Mouse (Mus musculus) erythroid progenitor cell, adult 5-6 weeks (primary cell): ENCODE measurements at regions not wholly inside any gene's neighbourhood (a gene's known extent, or its start where the extent isn't known, plus 50 kb on each side); places are given as distances from the start of the nearest gene placed in this dataset.

Source experiments
- ATAC-seq: replicated peaks from 2 replicates; pipeline ENCODE4 v1.8.0; 2016; ENCODE audit warnings: moderate number of reproducible peaks, mild to moderate bottlenecking, moderate TSS enrichment, inconsistent platforms; ENCODE audit not compliant: poor library complexity, low FRiP score, severe bottlenecking

- no peak for ATAC-seq
These were observed 86.4 kb upstream of the Galnt15 start for GRCm38 (mm10) chr14:31942266-31942960.

GRCm38 (mm10) chr14:31944682-31945081, 84.1 kb upstream of the Galnt15 start:
- no peak for ATAC-seq

DNA sequence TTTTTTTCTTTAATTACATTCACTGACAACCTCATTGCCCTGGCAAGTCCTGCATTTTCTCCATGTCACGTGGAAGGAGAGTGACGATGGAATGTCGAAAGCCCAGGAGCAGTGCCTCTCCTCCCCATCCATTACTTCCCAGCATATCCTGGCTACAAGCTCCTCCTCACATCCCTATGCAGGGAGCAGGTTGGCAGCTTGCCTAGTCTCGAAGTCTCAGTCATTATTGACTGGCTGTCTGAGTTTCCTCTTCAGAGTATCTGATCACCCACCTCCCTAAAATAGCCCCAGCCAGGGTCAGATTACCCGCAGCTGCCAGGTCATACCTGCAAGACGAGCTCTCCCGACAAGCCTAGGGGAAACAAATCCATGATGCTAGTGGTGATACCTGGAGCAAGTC, 83.7 kb upstream of the Galnt15 start:
- ATAC-seq = no peak

DNA sequence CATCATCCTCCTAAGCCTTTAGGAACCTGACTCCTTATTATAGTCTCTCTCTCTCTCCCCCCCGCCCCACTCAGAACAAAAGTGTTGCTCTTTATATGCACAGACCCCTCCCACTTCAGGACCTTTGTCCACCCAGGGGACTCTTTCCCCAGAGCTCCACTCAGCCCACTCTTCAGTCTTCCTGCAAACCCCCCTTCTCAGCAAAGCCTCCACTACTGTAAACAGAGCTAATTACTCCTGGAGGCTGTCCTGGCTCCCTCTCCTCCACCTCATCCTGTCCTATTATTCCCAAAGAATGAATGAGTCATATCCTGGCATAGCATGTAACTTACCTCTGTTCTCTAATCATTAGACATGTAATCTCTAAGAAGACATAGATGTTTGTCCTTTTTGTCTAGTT, 82.8 kb upstream of the Galnt15 start:
- no peak for ATAC-seq

DNA sequence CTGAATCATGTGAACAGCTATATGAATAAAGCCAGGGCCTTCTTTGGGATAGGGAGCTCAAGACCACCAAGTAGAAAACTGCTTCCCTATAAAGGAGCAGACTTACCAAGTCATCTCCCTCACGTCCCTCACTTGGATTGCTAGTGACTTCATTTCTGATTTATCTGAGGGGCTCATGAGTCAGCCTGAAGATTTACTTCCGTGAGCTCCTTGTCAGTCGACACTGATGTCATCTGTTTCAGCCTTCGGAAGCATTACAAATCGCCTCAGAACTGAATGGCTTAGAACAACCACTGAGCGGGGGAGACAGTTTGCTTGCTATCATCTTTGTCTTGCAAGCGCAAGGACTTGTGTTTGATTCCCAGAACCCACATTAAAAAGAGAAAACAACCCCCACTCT, 81.5 kb upstream of the Galnt15 start:
- no peak for ATAC-seq

- no peak for ATAC-seq
These were observed 76.9 kb upstream of the Galnt15 start for GRCm38 (mm10) chr14:31951894-31952293.

- no peak for ATAC-seq
These were observed 75.0 kb upstream of the Galnt15 start for GRCm38 (mm10) chr14:31953783-31954182.

DNA sequence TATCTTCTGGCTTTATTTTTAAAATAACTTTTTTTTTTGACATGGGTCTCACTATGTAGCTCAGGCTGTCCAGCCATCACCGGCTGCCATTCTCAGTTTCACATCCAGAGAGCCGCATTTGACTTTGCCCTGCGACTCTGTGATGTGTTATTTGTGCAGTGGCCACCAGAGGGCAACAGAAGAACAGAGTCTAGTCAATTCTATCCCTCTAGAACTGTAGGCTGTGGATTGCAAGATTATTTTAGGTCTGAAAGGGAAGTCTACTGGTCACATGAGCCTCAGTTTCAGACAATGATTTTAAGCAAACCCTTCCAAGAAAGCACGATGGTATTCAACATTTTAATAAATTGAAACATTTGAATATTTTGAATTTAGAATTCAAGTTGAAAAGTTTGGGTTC, 73.8 kb upstream of the Galnt15 start:
- peak; percentile 84 for ATAC-seq

- no peak for ATAC-seq
These were observed 71.6 kb upstream of the Galnt15 start for GRCm38 (mm10) chr14:31957211-31957638.

GRCm38 (mm10) chr14:31960201-31960854, 68.5 kb upstream of the Galnt15 start:
- ATAC-seq = no peak

DNA sequence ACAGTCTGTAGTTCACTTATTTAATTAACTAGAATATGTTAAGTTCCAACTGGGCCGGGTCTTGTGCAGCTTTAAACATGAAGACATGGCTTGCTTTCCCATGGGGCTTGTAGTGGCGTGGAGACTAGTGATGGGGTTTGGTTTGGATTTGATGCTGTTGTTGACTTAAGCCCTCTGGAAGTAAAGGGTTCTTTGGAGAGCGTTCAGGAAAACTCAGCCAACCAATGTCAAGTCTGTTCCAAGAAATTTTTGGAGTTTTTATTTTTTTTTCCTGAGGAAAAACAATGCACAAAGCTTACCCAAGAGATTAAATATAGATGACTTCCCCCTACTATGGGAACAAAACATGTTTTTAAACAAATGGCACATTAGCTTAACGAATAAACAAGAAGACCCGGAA, 67.3 kb upstream of the Galnt15 start:
- no peak for ATAC-seq

GRCm38 (mm10) chr14:31963131-31963911, 65.5 kb upstream of the Galnt15 start:
- no peak for ATAC-seq

GRCm38 (mm10) chr14:31964076-31964475, 64.7 kb upstream of the Galnt15 start:
- ATAC-seq = no peak

GRCm38 (mm10) chr14:31964831-31965230, 64.0 kb upstream of the Galnt15 start:
- ATAC-seq = no peak

DNA sequence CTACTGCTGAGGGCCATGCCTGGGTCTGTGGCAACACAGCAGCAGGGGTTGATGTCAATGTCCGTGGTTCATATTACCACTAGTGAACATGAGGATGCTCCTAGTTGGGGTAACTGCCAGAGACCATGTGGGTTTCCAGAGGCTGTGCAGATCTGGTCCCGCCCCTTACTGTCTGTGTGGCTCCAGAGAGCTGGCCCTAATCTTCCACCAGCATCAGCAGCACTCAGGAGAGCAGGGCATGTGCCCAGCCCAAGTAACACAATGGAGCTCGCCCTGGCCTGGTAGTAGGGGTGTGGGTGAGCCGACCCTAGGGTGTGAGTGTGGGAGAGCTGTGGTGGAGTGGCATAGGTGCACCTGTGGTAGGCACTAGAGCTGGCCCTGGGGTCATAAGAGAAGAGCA, 59.3 kb upstream of the Galnt15 start:
- ATAC-seq = peak; percentile 70

- ATAC-seq = peak; percentile 20
These were observed 58.5 kb upstream of the Galnt15 start for GRCm38 (mm10) chr14:31970245-31970830.

DNA sequence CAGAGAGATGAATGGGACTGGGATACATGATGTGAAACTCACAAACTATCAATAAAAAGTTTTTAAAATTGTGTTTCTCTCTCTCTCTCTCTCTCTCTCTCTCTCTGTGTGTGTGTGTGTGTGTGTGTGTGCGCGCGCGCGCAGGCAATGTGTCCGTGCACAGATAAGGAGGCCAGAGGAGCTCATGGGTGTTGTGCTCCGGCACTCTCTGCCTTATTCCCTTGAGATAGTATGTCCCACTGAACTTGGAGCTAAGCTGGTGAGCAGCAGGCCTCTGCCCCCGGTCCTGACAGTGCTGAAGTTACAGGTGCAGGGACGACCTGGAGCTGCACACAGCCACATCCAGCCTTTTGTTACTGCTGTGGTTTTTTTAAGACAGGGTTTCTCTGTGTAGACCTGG, 57.9 kb upstream of the Galnt15 start:
- ATAC-seq = peak; percentile 87

GRCm38 (mm10) chr14:31973702-31974101, 55.1 kb upstream of the Galnt15 start:
- ATAC-seq = peak; percentile 21; the same call in 1 of the 2 replicates

GRCm38 (mm10) chr14:31978196-31978595, 50.6 kb upstream of the Galnt15 start:
- no peak for ATAC-seq

- ATAC-seq = no peak
These were observed 50.1 kb upstream of the Galnt15 start for GRCm38 (mm10) chr14:31978690-31979089.
